Mouse (Mus musculus): ENCODE measurements around the gene Cobl. TPM values are rescaled to one million over a fixed set of nuclear protein-coding genes. Genes with fewer than 3 reads are reported as not detected.

The Cobl gene
- polyA plus RNA-seq, 1 experiment from 2014 or later, result 10.4 TPM

- DNase-seq (peak; percentile 34), ATAC-seq (ENCODE audit: low FRiP score, low TSS enrichment) (no peak)
- WGBS, result 48% methylated on average over 5 of the region's 5 CpGs
- Histone ChIP-seq H3K4me3 (replicated peaks; ENCODE audit: low read depth, low read length) (no peak overlapping the region), H3K9ac (replicated peaks; ENCODE audit: low read length) (no peak overlapping the region), H3K4me2 (ENCODE audit: low read length) (no peak overlapping the region), H3K27me3 (ENCODE audit: control insufficient read depth, insufficient read depth, low read length) (no peaks in the 10 kb centered on the region), H3K27ac (replicated peaks; ENCODE audit: low read depth, low read length) (no peak overlapping the region), H3K9me3 (ENCODE audit: control insufficient read depth, low read length) (no peaks in the 10 kb centered on the region), H3K36me3 (ENCODE audit: control insufficient read depth, insufficient read depth, low read length) (peaks cover 5% of the 10 kb centered on the region; the same call in 1 of the 2 replicates), H3K4me1 (ENCODE audit: control insufficient read depth, insufficient read depth, low read length) (peaks cover 8% of the 10 kb centered on the region; the same call in 1 of the 2 replicates)
These were observed 207.2 kb downstream of the Cobl start for GRCm38 (mm10) chr11:12257324-12258118.

- 87% methylated on average over 4 of the region's 4 CpGs for WGBS
- H3K27me3 ChIP-seq (ENCODE audit: control insufficient read depth, insufficient read depth, low read length), result no peaks in the 10 kb centered on the region
- H3K9me3 ChIP-seq (ENCODE audit: control insufficient read depth, low read length), result no peaks in the 10 kb centered on the region
- H3K27ac ChIP-seq (replicated peaks; ENCODE audit: low read depth, low read length), result no peak overlapping the region
- no peaks in the 10 kb centered on the region for H3K4me1 ChIP-seq (ENCODE audit: control insufficient read depth, insufficient read depth, low read length)
- H3K9ac ChIP-seq (replicated peaks; ENCODE audit: low read length), result no peak overlapping the region
- H3K4me2 ChIP-seq (ENCODE audit: low read length), result no peak overlapping the region
- ATAC-seq (ENCODE audit: low FRiP score, low TSS enrichment) (no peak), DNase-seq (no peak)
- no peaks in the 10 kb centered on the region for H3K36me3 ChIP-seq (ENCODE audit: control insufficient read depth, insufficient read depth, low read length)
- no peak overlapping the region for H3K4me3 ChIP-seq (replicated peaks; ENCODE audit: low read depth, low read length)
These were observed 219.3 kb downstream of the Cobl start for GRCm38 (mm10) chr11:12245327-12245915.

GRCm38 (mm10) chr11:12236341-12236740, 228.4 kb downstream of the Cobl start:
- Histone ChIP-seq H3K27me3 (ENCODE audit: control insufficient read depth, insufficient read depth, low read length) (no peaks in the 10 kb centered on the region), H3K4me2 (ENCODE audit: low read length) (no peak overlapping the region), H3K9ac (replicated peaks; ENCODE audit: low read length) (no peak overlapping the region), H3K36me3 (ENCODE audit: control insufficient read depth, insufficient read depth, low read length) (no peaks in the 10 kb centered on the region), H3K9me3 (ENCODE audit: control insufficient read depth, low read length) (no peaks in the 10 kb centered on the region), H3K27ac (replicated peaks; ENCODE audit: low read depth, low read length) (no peak overlapping the region), H3K4me1 (ENCODE audit: control insufficient read depth, insufficient read depth, low read length) (no peaks in the 10 kb centered on the region), H3K4me3 (replicated peaks; ENCODE audit: low read depth, low read length) (no peak overlapping the region)
- 25% methylated on average over 1 of the region's 1 CpGs for whole genome bisulfite sequencing
- no peak for ATAC-seq (ENCODE audit: low FRiP score, low TSS enrichment)
- DNase-seq, result no peak

GRCm38 (mm10) chr11:12234876-12235275, 229.9 kb downstream of the Cobl start:
- DNase-seq, result no peak
- Histone ChIP-seq H3K27me3 (ENCODE audit: control insufficient read depth, insufficient read depth, low read length) (no peaks in the 10 kb centered on the region), H3K4me3 (replicated peaks; ENCODE audit: low read depth, low read length) (no peak overlapping the region), H3K4me1 (ENCODE audit: control insufficient read depth, insufficient read depth, low read length) (no peaks in the 10 kb centered on the region), H3K9ac (replicated peaks; ENCODE audit: low read length) (no peak overlapping the region), H3K27ac (replicated peaks; ENCODE audit: low read depth, low read length) (no peak overlapping the region), H3K9me3 (ENCODE audit: control insufficient read depth, low read length) (no peaks in the 10 kb centered on the region), H3K4me2 (ENCODE audit: low read length) (no peak overlapping the region), H3K36me3 (ENCODE audit: control insufficient read depth, insufficient read depth, low read length) (no peaks in the 10 kb centered on the region)
- WGBS, result 79% methylated on average over 4 of the region's 4 CpGs
- no peak for ATAC-seq (ENCODE audit: low FRiP score, low TSS enrichment)

GRCm38 (mm10) chr11:12234126-12234525, 230.6 kb downstream of the Cobl start:
- 85% methylated on average over 1 of the region's 1 CpGs for WGBS

GRCm38 (mm10) chr11:12232743-12233125, 232.0 kb downstream of the Cobl start:
- peak; percentile 24 for DNase-seq
- 76% methylated on average over 3 of the region's 3 CpGs for WGBS
- Histone ChIP-seq H3K9ac (replicated peaks; ENCODE audit: low read length) (no peak overlapping the region), H3K4me3 (replicated peaks; ENCODE audit: low read depth, low read length) (no peak overlapping the region), H3K4me2 (ENCODE audit: low read length) (no peak overlapping the region), H3K36me3 (ENCODE audit: control insufficient read depth, insufficient read depth, low read length) (no peaks in the 10 kb centered on the region), H3K4me1 (ENCODE audit: control insufficient read depth, insufficient read depth, low read length) (no peaks in the 10 kb centered on the region), H3K9me3 (ENCODE audit: control insufficient read depth, low read length) (no peaks in the 10 kb centered on the region), H3K27me3 (ENCODE audit: control insufficient read depth, insufficient read depth, low read length) (no peaks in the 10 kb centered on the region), H3K27ac (replicated peaks; ENCODE audit: low read depth, low read length) (no peak overlapping the region)
- no peak for ATAC-seq (ENCODE audit: low FRiP score, low TSS enrichment)

More at GRCm38 (mm10) chr11:12234126-12234525, 230.6 kb downstream of the Cobl start:
- H3K9ac ChIP-seq (replicated peaks; ENCODE audit: low read length), result no peak overlapping the region
- H3K4me3 ChIP-seq (replicated peaks; ENCODE audit: low read depth, low read length), result no peak overlapping the region
- H3K4me2 ChIP-seq (ENCODE audit: low read length), result no peak overlapping the region
- no peaks in the 10 kb centered on the region for H3K4me1 ChIP-seq (ENCODE audit: control insufficient read depth, insufficient read depth, low read length)
- no peaks in the 10 kb centered on the region for H3K36me3 ChIP-seq (ENCODE audit: control insufficient read depth, insufficient read depth, low read length)
- ATAC-seq (ENCODE audit: low FRiP score, low TSS enrichment) (no peak), DNase-seq (no peak)
- H3K27ac ChIP-seq (replicated peaks; ENCODE audit: low read depth, low read length), result no peak overlapping the region
- no peaks in the 10 kb centered on the region for H3K27me3 ChIP-seq (ENCODE audit: control insufficient read depth, insufficient read depth, low read length)
- H3K9me3 ChIP-seq (ENCODE audit: control insufficient read depth, low read length), result no peaks in the 10 kb centered on the region

GRCm38 (mm10) chr11:12232041-12232742, 232.6 kb downstream of the Cobl start:
- Histone ChIP-seq H3K9ac (replicated peaks; ENCODE audit: low read length) (no peak overlapping the region), H3K9me3 (ENCODE audit: control insufficient read depth, low read length) (no peaks in the 10 kb centered on the region), H3K27me3 (ENCODE audit: control insufficient read depth, insufficient read depth, low read length) (no peaks in the 10 kb centered on the region), H3K36me3 (ENCODE audit: control insufficient read depth, insufficient read depth, low read length) (no peaks in the 10 kb centered on the region), H3K4me1 (ENCODE audit: control insufficient read depth, insufficient read depth, low read length) (no peaks in the 10 kb centered on the region), H3K4me3 (replicated peaks; ENCODE audit: low read depth, low read length) (no peak overlapping the region), H3K4me2 (ENCODE audit: low read length) (no peak overlapping the region), H3K27ac (replicated peaks; ENCODE audit: low read depth, low read length) (no peak overlapping the region)
- peak; percentile 32; the same call in 1 of the 2 replicates for ATAC-seq (ENCODE audit: low FRiP score, low TSS enrichment)
- DNase-seq, result peak; percentile 58
- WGBS, result 85% methylated on average over 10 of the region's 10 CpGs

GRCm38 (mm10) chr11:12231481-12232035, 233.2 kb downstream of the Cobl start:
- DNase-seq, result peak; percentile 65
- H3K27ac ChIP-seq (replicated peaks; ENCODE audit: low read depth, low read length), result no peak overlapping the region

More at GRCm38 (mm10) chr11:12231481-12232035, 233.2 kb downstream of the Cobl start:
- peak; percentile 75 for ATAC-seq (ENCODE audit: low FRiP score, low TSS enrichment)
- H3K9me3 ChIP-seq (ENCODE audit: control insufficient read depth, low read length), result no peaks in the 10 kb centered on the region
- no peak overlapping the region for H3K4me2 ChIP-seq (ENCODE audit: low read length)
- H3K9ac ChIP-seq (replicated peaks; ENCODE audit: low read length), result no peak overlapping the region
- 63% methylated on average over 6 of the region's 6 CpGs for WGBS
- H3K36me3 ChIP-seq (ENCODE audit: control insufficient read depth, insufficient read depth, low read length), result no peaks in the 10 kb centered on the region
- H3K4me3 ChIP-seq (replicated peaks; ENCODE audit: low read depth, low read length), result no peak overlapping the region
- no peaks in the 10 kb centered on the region for H3K27me3 ChIP-seq (ENCODE audit: control insufficient read depth, insufficient read depth, low read length)
- H3K4me1 ChIP-seq (ENCODE audit: control insufficient read depth, insufficient read depth, low read length), result no peaks in the 10 kb centered on the region
